Mouse (Mus musculus) NIH3T3 (cell line): Measurements from ENCODE around the gene Prmt1.

Experiments
- DNase-seq: peaks from one replicate; pipeline ENCODE4 v3.0.0-alpha.2; 2012; ENCODE audit warnings: low read depth

The Prmt1 gene

DNA sequence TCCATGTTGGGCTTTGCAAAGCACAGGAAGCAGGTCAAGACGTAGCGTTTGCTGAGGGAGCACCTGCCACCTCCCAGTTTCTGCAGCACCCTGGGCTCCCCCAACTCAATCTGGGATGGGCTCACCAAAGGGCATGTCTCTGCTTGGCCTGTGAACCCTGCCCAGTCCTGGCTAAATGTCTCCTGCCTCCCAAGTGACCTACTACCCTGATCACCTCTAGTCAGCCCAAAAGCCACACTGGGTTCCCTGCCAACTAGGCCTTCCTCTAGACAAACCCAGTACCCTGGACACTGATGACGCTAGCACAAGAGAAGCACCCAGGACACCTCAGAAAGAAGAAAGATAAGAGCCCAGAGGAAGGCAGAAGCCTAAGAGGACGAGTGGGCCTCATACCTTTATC, 26.5 kb upstream of the Prmt1 start:
- no peak for DNase-seq

DNA sequence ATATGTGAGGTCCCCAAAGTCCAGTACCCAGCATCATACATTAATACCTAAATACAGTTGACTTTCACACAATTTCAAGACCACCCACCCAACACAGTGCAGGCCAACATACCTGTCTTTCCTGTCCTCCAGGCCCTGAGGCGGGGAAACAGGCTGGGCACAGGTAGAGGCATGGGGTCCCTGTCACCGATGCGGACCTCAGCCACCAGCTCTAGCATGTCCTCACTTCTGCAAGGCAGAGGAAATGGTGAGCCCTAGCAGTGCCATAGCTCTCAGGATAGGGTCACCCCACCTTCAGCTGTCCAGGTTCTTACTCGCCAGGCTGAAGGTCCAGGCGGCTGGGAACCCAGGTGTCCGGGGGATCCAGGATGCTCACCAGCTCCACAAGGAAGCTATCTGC, 25.6 kb upstream of the Prmt1 start:
- DNase-seq: no peak

DNA sequence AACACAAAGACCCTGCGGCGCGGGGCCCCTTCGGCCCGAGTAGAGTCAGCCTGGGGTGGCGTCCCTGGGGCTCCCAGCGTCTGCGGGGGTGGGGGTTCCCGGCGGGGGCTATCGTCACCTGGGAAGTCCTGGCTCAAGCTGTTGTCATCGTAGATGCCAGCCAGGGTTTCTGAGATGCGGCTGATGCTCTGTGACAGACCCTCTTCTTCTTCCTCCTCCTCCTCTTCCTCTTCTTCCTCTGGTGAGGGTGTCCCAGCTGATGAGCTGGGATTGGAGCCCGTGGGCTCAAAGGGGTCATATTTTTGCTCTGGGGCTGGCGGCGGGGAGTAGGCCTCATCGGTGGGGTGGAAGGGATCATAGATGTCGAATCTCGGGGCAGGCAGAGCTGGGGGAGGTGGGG, 22.0 kb upstream of the Prmt1 start:
- DNase-seq: no peak

DNA sequence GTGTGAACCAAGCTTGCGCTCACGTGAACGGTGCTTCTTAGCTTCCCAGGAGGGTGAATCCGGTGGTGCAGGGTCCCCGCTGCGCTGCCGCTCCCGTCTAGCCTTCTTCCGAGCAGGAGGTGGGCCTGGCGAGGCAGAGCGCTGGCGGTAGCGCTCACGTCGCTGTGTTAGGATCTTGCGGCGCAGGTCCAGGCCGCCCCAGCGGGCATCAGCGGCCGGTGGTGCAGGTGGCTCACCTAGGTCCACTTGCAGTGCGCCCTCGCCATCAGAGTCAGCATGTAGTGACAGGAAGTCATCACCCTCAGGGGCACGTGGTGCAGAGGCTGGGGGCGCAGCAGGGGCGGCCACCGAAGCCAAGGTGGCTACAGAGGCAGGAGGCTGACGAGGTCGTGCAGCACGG, 21.5 kb upstream of the Prmt1 start:
- DNase-seq: no peak

DNA sequence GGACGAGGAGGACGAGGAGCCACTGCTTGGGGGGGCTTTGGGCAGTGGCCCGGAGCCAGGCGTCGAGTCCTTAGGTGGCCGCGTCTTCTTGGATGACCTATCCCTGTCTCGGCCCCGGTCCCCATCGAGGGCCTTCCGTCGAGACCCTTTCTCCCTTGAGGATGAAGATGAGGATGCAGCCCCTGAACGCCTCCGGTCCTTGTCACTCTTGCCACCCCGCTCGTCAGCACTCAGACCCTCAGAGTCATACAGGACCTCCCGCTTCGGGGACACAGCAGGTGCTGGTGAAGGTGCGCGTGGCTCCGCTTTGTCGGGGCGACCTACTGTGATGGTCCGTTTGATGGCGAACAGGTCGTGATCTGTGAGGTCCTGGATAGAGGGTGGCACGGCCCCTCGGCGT, 20.8 kb upstream of the Prmt1 start:
- DNase-seq: no peak

DNA sequence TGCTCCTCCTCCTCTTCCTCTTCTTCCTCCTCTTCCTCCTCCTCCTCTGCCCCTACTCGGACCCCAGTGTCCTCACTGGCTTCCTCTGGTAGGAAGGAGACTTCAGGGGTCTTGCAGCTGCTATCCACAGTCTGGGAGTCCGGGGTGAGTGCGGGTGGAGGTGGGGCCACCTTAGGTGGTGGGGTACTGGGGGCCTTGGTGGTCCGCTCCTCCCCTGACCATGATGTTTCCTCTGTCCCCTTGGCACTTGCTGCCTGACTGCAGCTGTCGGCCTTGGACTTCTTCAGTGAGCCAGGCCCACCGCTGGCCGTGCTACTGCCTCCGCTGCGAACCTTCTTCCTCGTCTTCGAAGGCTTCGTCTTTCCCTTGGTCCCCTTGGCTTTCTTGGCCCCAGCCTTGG, 20.1 kb upstream of the Prmt1 start:
- no peak for DNase-seq

DNA sequence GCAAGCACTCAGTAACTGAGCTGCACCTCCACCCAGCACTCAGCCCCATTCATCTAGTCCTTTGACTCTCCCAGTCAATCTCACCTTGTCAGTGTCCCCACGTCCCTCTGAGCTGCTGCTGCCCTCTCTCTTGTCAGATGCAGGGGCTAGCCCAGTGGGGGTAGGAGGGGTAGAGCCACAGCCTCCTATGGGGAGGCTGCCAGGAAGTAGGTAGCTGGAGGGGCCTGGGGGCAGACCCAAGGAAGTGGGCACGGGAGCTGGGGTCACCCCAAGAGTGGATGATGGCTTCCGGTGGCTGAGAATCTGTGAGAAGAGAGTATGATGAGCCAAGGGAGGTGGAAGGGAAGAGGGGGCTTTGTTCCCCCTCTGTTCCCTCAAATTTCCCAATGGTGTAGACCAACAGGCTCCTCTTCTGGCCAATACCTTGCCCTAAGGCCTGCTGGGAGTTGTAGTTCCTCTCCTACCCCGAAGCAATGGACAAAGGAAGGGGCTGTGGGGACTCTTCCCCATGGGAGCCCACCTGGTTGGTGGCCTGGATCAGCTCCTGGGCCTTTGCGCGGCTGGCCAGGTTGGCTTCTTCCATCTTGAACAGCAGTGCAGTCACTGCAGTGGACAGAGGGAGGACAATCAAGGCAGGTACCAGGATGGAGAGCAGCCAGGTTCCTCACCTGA, 19.1 kb upstream of the Prmt1 start:
- DNase-seq: no peak

DNA sequence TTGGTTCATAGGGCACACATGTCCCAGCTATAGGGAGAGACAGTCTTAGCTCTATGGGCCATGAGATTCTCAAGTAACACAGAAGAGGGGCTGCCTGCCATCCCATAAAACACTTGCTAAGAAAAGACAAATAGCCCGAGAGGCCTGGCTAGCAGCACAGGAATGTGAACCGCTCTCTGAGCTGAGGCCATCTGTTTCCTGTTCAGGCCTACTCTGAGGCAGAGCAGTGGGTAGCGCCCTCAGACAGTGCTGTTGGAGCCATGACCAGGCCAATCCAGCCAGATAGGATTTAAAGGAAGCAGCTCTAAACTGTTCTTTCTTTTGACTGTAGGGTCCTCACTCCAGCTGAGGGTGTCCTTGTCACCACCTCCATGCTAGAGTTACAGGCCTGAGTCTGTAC, 18.2 kb upstream of the Prmt1 start:
- DNase-seq: no peak

DNA sequence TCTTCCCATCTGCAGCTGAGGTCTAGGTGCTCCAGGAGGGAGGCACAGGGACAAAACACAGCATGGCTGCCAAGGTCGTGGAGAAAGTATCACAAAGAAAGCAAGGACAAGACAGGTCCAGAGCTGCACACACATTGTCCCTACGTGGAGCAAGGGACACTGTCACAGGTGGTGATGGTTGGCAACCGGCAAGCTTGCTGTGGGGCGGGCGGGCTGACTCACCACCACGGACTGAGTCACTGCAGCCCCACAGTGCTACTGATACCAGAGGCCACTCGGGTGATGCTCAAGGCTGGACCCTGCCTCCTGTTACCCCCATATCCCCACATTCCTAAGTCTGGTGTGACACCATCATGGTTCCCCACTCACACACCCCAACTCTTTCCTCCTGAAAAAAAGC, 16.1 kb upstream of the Prmt1 start:
- no peak for DNase-seq

DNA sequence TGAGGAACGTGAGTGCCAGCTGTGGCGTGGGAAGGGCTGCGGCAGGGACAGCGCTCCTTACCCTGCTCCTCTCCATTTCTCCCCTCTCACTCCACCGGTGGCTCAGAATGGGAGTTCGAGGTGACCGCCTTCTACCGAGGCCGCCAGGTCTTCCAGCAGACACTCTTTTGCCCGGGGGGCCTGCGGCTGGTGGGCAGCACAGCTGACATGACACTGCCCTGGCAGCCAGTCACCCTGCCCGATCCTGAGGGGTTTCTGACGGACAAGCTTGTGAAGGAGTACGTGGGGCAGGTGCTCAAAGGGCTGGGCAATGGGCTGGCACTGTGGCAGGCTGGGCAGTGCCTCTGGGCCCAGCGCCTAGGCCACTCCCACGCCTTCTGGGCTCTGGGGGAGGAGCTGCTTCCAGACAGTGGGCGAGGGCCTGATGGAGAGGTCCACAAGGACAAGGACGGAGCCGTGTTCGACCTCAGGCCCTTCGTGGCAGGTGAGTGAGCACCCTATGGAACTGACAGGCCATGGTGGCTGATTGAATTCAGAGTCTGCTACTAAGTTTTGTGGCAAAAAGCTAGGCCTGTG, 14.3 kb upstream of the Prmt1 start:
- DNase-seq: peak; percentile 16

DNA sequence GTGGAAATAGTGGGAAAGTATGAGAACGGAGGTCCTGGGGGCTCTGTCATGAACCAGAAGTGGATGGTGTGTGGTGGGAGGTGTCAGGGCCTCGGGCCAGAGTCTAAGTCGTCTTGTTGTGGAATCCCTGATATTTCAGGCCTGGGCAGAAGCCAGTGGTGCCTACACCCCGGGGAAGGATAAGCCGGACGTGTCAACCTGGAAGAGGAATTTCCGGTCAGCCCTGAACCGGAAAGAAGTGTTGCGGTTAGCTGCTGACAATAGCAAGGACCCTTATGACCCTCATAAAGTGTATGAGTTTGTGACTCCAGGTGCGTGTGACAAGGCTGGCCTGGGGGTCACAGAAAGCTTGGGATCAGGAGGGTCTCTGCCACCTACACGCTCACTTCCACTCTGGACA, 13.4 kb upstream of the Prmt1 start:
- DNase-seq: no peak

DNA sequence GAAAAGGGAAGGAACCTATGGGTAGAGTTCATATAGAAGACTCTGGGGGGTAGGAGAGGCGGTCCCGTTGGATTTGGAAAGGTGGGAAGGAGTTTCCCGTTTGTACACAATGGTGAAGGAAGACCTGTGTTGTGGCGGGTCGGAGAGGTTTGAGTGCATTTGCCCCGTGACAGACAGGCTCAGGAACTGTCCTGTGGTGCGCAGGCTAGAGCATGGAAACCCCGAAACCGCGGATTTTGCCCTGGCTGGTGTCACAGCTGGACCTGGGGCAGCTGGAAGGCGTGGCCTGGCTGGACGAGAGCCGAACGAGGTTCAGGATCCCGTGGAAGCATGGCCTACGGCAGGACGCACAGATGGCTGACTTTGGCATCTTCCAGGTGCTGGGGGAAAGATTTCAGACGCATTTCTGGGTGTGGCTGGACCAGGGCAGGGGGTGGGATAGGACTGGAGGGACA, 12.2 kb upstream of the Prmt1 start, which contains the start of gene Bcl2l12:
Gene Bcl2l12 (minus strand): TSS at position 212 of the 455 bp plus-strand sequence.
- peak; percentile 78 for DNase-seq

DNA sequence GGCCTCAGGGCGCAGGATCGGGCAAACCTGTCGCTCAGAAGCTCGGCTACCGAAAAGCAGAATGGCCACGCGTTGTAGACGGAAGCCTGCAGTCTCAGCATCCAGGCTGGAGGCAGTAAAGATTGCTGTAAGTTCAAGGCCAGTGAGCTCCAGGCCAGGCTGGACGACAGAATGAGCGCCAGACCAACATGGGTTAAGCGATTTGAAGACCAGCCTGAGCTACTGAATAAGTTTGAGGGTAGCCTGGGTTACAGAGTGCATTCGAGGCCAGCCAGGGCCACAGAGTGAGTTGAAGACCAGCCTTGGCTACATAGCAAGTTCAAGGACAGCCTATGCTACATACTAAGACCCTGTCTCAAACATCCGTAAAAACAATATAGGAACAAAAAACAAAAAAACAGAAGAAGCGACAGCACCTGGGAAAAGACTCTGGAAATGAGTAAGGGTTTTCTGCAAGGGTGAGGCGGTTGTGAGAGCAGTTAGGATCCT, 11.6 kb upstream of the Prmt1 start:
- DNase-seq: no peak

DNA sequence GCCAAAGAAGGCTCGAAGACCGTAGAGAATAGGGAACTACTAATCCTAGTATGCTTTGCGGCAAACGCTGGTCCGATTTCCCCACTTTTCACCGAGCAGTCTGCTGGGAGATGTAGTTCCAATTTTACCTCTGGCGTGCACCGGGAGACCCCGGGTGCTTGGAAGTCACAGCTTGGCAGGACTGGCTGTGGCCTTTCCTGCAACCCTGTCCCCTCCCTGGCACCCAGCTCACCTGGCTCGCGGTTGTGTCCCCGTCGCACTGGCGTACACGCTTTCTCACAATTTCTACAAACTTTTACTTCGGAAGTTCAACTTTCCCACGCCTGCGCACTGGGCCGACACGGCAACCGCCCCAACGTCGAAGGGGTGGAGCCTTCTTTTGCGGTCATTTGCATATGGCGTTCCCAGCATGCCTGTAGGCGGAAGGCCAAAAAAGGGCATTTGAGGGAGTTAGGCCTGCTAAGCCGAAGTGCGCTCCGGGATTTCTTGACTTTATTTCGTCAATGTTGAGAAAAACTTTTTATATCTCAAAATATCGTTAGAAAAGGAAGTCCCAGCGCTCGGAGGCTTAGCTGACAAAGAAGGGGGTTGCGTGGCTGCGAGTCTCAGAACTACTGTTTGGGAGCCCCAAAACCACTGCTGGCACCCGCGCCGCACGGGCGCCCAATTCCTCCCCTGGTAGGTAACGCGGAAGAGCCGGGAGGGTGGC, 11.0 kb upstream of the Prmt1 start, which contains the start of gene Irf3:
Gene Irf3 (plus strand): TSS at position 418 of the 709 bp plus-strand sequence.
- DNase-seq: peak; percentile 99

DNA sequence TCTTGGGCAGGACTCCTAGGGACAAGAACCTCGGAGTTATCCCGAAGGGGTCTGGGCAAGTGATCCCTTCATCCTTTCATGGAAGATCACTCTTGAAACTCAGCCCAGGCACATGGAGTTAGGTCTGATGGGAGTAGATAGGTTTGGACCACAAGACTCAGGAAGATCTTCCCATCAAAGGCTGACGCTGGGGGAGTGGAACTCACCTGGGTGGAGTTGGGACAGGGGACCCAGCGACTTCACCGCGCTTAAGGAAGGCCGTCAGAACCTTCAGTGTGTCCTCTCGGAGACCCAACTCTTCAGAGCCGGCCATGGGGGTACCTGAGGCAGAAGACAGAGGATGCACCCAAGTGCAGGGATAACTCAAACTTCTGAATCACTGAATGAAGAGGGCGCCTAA, 10.3 kb upstream of the Prmt1 start:
- DNase-seq: no peak

DNA sequence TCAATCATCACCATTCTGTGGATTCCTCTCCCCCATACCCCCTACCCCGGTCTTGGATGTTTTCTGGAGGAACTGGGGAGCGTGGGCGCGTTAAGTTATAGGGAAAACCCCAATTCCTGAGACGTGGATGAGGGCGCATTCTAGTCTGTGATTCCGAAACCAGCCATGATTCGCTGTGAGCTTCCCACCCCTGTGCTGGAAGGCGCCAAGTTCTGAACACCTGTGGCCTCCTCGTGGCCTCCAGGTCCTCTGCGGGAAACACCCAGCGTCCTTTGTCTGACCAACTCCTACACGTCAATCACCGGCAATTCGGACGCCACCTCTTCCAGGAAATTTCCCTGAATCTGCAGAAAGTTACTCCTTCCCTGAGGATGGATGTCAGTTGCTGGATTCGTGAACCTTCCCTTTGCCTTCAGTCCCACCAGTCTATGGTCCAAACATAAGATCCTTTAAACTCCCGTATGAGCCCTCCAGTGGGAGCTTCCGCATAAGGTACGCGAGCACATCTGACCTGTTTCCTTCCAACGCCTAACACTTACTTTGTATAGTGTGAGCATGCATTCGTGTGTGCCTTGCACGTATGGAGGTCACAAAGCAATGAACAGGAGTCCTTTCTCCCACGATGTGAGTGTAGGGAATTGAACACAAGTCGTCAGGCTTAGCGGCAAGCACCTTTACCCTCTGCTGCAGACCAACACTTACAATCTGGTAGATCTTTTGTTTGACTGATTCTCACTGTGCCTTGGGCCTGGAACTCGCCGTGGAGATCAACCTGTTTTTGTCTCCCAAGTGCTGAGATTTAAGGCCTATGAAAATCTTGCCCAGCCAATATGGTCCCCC, 731 bp upstream of the Prmt1 start:
- no peak for DNase-seq

DNA sequence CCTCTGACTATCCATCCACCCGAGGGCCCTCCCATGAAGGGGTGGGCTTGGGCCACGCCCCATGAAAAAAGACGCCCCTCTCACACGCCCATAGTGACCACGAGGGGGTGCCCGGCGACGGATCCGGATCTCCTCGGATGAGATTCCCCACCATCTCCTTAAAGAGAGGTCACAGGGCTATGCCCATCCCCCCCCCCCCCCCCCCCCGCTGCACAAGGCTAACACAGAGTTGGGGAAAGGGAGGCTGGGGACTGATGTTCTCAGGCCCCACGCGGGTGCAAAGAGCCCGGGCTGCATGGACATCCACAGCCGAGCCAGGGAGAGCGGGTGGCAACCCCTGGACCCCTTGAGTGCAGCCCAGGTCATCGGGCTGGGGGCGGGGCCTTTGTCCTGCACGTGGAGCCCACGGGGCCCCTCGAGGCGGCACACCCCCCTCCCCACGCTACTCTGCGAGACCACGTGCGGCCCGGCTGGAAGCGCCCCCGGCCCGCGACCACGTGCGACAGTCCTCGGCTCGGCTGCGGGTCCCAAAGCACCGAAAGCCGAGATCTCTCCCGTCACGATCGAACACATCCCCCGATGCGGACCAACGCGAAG, 675 bp downstream of the Prmt1 start:
- peak; percentile 84 for DNase-seq

DNA sequence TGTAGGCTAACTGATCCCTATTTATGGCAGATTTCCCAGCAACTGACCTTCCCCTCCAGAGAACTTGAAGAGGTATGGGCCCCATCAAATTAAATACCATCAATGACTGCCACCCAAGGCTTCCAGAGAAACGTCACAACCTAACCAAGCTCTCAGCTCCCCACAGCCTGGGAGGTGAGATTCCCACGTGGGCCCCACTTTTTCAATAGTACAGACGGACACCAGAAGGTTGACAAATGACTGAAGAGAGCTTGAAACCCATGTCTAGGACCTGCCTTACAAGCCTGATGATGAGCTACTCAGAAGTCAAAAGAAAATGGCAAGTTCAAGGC, 1.6 kb downstream of the Prmt1 start:
- DNase-seq: no peak

DNA sequence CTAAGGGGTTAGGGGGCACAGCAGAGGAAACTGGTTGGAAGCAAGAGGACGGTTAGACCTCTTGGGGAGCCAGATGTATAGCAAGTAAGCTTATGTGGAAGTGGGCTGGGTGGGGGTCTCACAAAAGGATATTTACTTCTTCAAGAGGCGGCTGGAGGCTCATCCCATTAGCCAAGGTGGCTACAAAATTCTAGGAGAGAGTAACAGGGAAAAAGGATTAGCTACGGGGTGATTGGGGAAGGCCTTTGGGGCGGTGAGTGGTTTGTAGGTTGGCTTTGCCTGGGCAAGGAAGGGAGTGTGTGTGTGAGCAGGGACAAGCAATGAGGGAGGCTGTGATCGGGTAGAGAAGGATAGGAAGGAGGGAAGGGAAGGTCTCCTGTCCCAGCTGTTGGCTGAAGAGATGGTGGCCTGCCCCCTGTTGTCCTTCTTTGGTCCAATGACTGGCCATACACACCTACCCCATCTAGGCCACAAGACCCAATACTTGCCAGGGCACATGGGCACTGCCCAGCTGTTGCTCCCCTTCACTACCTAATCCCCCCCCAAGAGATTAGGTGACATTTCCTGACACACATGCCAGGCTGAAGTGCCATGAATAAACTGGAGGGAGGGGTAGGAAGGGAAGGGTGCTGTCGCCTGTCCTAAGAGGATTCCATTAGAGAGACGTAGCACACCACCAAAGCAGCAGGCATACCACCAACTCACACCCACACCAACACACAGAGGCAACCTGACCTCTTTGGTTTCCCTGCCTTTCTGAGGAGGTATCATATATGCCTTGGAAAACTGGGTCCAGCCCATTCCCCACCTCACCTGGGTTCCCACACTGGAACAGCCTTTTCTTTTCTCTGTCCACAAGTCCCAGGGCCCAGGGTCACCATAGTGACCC, 2.2 kb downstream of the Prmt1 start:
- no peak for DNase-seq

DNA sequence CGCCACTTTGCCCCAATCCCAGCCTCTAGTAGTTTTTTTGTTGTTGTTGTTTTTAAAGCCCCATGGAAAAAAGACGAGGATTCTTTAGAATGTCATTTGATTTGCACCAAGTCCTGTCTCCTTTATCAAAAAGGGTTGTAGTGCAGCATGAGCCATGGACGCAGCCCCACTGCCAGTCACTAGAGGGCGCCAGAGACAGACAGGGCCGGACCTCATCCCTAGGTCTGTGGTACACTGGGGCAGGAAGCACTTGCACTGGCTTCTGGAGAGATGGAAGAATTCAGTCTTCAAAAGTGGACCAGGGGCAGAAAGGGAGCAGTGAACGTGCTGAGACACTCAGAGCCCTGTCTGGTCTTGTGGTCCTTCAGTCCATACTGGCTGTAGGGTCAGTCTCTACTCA, 3.3 kb downstream of the Prmt1 start:
- DNase-seq: peak; percentile 92

DNA sequence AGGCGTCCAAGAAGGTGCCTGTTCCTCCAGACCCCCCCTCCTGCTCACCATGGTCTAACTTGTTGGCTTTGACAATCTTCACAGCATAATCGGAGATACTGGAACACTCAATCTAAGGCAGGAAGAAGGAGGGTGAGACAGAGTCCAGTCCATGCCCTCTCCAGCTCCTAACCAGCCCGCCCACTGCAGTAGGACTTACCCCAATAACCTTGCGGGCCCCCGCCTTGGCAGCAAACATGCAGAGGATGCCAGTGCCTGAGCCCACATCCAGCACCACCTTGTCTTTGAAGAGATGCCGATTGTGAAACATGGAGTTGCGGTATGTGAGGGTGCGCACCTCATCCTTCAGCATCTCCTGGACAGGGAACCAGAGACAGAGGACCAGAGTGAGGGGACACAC, 4.8 kb downstream of the Prmt1 start:
- no peak for DNase-seq
